Comparison of ENCODE assay signal across 17 mouse cellular contexts in the genomic region with DNA sequence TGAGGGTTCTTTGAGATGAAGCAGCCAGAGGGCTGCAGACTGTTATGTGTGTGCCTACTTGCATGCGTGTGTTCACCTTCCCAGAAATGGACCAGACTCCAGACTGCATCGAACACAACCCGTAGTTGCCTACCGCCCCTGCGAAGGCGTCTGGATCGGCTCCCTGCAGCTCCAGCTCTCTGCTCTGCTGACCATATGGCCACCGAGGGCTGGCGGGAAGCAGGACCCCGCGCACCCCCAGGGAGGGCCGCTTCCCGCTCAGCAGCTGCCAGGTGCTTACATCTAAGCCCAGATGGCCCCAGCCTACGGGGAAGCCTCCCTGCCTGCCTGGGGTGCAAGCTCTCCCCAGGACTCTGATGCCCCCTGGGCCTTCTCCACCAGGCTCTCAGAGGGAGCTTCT.
A peak's percentile ranks its signal among the peaks of the same experiment; 100 is the strongest.
DNase-seq lines count a peak whose midpoint lies in the region; ATAC-seq and TF ChIP-seq lines count a peak whose summit lies in the region.
"Had no signal": no experiment of that assay in that cellular context is flagged by ENCODE, and none has a peak within 500 bp of the region (broad histone marks: within the 10 kb centered on the region; RNA-seq: fewer than 3 reads in every experiment).

No protein-coding gene starts in this region.

- peak; percentile 30 to 56 for DNase-seq in cerebellum, postnatal 10 days
- DNase-seq in cerebellum, postnatal 14 days: no peak
- peak; percentile 39 for DNase-seq in left cerebral cortex, postnatal 4 days
- DNase-seq in left cerebral cortex, adult 2 months (ENCODE audit: extremely low spot score in 1 of 2, low spot score in 2 of 2): no peak
- no peak for DNase-seq in hindbrain, postnatal 0 days (ENCODE audit: low spot score)
- no peak for DNase-seq in right cerebral cortex, postnatal 25 days
- DNase-seq in left cerebral cortex, postnatal 14 days (ENCODE audit: low spot score in 2 of 2): no peak
- DNase-seq: adrenal gland, postnatal 36 days; cerebellum, adult 9-10 months; liver, postnatal 0 days; lung, postnatal 36 days; thymus, postnatal 36 days had no signal

- peaks cover 23% of the 10 kb centered on the region for H3K4me1 ChIP-seq in E14TG2a.4 (replicated peaks; ENCODE audit: low read depth, low read length)
- no peaks in the 10 kb centered on the region for H3K4me1 ChIP-seq in hindbrain, postnatal 0 days (ENCODE audit: insufficient read depth, low read length)
- H3K4me1 ChIP-seq: stomach, embryonic 15.5 days had no signal

- intact Hi-C loops in left cerebral cortex, postnatal 4 days (cut with DNase I): no loop called here
- intact Hi-C loops in left cerebral cortex, adult 2 months (cut with DNase I): no loop called here
- intact Hi-C loops in left cerebral cortex, postnatal 14 days (cut with DNase I): no loop called here

- H3K4me3 ChIP-seq in left cerebral cortex, adult 2 months: no peak overlapping the region
- H3K4me3 ChIP-seq in E14TG2a.4 (replicated peaks; ENCODE audit: low read length): peak overlapping the region; percentile 64
- H3K4me3 ChIP-seq in hindbrain, postnatal 0 days (ENCODE audit: low read length): no peak overlapping the region
- H3K4me3 ChIP-seq: erythroblast, embryonic 14.5 days; heart, embryonic 15.5 days; neural tube, embryonic 12.5 days; stomach, embryonic 15.5 days had no signal

- no peak overlapping the region for H3K27ac ChIP-seq in left cerebral cortex, adult 2 months
- H3K27ac ChIP-seq in hindbrain, postnatal 0 days: no peak overlapping the region
- H3K27ac ChIP-seq: heart, embryonic 15.5 days; neural tube, embryonic 12.5 days; stomach, embryonic 15.5 days had no signal

- no peaks in the 10 kb centered on the region for H3K36me3 ChIP-seq in E14TG2a.4 (ENCODE audit: insufficient read depth, low read length)
- H3K36me3 ChIP-seq in hindbrain, postnatal 0 days (ENCODE audit: insufficient read depth, low read length): no peaks in the 10 kb centered on the region
- H3K36me3 ChIP-seq: heart, embryonic 15.5 days; neural tube, embryonic 12.5 days; stomach, embryonic 15.5 days had no signal

- WGBS in hindbrain, postnatal 0 days: 52% methylated on average over 14 of the region's 14 CpGs

- no peak overlapping the region for H3K4me2 ChIP-seq in hindbrain, postnatal 0 days (ENCODE audit: low read depth, low read length)
- H3K4me2 ChIP-seq: heart, embryonic 15.5 days; neural tube, embryonic 12.5 days; stomach, embryonic 15.5 days had no signal

- no peak overlapping the region for H3K9ac ChIP-seq in hindbrain, postnatal 0 days (replicated peaks; ENCODE audit: low read length)
- H3K9ac ChIP-seq: heart, embryonic 15.5 days; liver, postnatal 0 days; neural tube, embryonic 12.5 days; stomach, embryonic 15.5 days had no signal

- peak; percentile 46; the same call in 1 of the 2 replicates for ATAC-seq in hindbrain, postnatal 0 days

- peaks cover 30% of the 10 kb centered on the region for H3K27me3 ChIP-seq in E14TG2a.4 (ENCODE audit: insufficient read depth, low read length)
- no peaks in the 10 kb centered on the region for H3K27me3 ChIP-seq in hindbrain, postnatal 0 days (ENCODE audit: insufficient read depth, low read length)
- H3K27me3 ChIP-seq: heart, embryonic 15.5 days; neural tube, embryonic 12.5 days; stomach, embryonic 15.5 days had no signal

- no peak for TF ChIP-seq CTCF in left cerebral cortex, adult 2 months (IDR thresholded peaks at IDR 0.05)
- TF ChIP-seq CTCF in E14TG2a.4 (conservative IDR thresholded peaks at IDR 0.05; ENCODE audit: low read length): no peak
- no peak for TF ChIP-seq CTCF in hindbrain, postnatal 0 days (IDR thresholded peaks at IDR 0.05; ENCODE audit: low read depth)

- H3K9me3 ChIP-seq in E14TG2a.4 (ENCODE audit: low read length): no peaks in the 10 kb centered on the region
- no peaks in the 10 kb centered on the region for H3K9me3 ChIP-seq in hindbrain, postnatal 0 days (ENCODE audit: low read length)
- H3K9me3 ChIP-seq: heart, embryonic 15.5 days; neural tube, embryonic 12.5 days; stomach, embryonic 15.5 days had no signal

Comparison
In these comparisons a context has a peak if more than half of its experiments do, and no peak if none do; other contexts are left out.
1. DNase-seq: peak in cerebellum, postnatal 10 days (2 of 2) and left cerebral cortex, postnatal 4 days (single experiment); none in cerebellum, postnatal 14 days (0 of 2), left cerebral cortex, adult 2 months (0 of 2), hindbrain, postnatal 0 days (single experiment), right cerebral cortex, postnatal 25 days (single experiment) and left cerebral cortex, postnatal 14 days (0 of 2).